Mouse (Mus musculus) bone marrow, adult 2 months (tissue): ENCODE results near the gene Diras2.

Source experiments
- CTCF ChIP-seq: fragments of 200-500 bp; IDR thresholded peaks from 2 replicates; pipeline ENCODE4 v1.5.1; 2011; ENCODE audit warnings: low read length, control low read depth; ENCODE audit not compliant: control insufficient read depth, insufficient read depth
- POLR2A ChIP-seq: fragments of 200-500 bp; IDR thresholded peaks from 2 replicates; pipeline ENCODE4 v1.6.1; 2011; ENCODE audit warnings: low read depth, mild to moderate bottlenecking, control low read depth, low read length, borderline replicate concordance; ENCODE audit not compliant: control insufficient read depth

GRCm38 (mm10) chr13:52574311-52574710 lies 43.2 kb upstream of the Diras2 start:
- TF ChIP-seq CTCF (no peak), POLR2A (no peak)
